Mouse (Mus musculus) ES-E14 (cell line): ENCODE results near the gene H2-DMb2. TPM values are rescaled to one million over a fixed set of nuclear protein-coding genes. Genes with fewer than 3 reads are reported as not detected.

ENCODE experiments used
- DNase-seq: peaks from one replicate; pipeline ENCODE4 v3.0.0-alpha.2; 2013; ENCODE audit warnings: low read depth, low spot score
- H3K27ac ChIP-seq: 2 replicates; pipeline ENCODE4 v1.5.1; 2012; ENCODE audit warnings: low read depth, mild to moderate bottlenecking, low read length, moderate library complexity, mixed read lengths; ENCODE audit not compliant: poor library complexity, insufficient read depth, severe bottlenecking
- H3K36me3 ChIP-seq: 2 replicates; pipeline ENCODE4 v1.6.1; 2012; ENCODE audit warnings: mild to moderate bottlenecking, low read length, moderate library complexity, mixed read lengths; ENCODE audit not compliant: control insufficient read depth, poor library complexity, insufficient read depth, severe bottlenecking
- H3K4me1 ChIP-seq, 2 experiments: fragments of 150-350 bp in 1 of 2; sonication (generic) in 1 of 2; 2 replicates each; pipeline ENCODE4 v1.6.1; 2012; ENCODE audit warnings: low read length in 2 of 2, mild to moderate bottlenecking in 1 of 2, mixed read lengths in 1 of 2; ENCODE audit not compliant: control insufficient read depth in 2 of 2, insufficient read depth in 2 of 2, poor library complexity in 1 of 2
- H3K4me3 ChIP-seq, 2 experiments: fragments of 150-350 bp in 1 of 2; sonication (generic) in 1 of 2; 2 replicates each; pipeline ENCODE4 v1.5.1; 2012; ENCODE audit warnings: low read length in 2 of 2, low read depth in 1 of 2, mild to moderate bottlenecking in 1 of 2, mixed read lengths in 1 of 2; ENCODE audit not compliant: insufficient read depth in 1 of 2, poor library complexity in 1 of 2, severe bottlenecking in 1 of 2
- H3K9ac ChIP-seq: 2 replicates; pipeline ENCODE4 v1.6.1; 2012; ENCODE audit warnings: low read depth, mild to moderate bottlenecking, low read length, mixed read lengths; ENCODE audit not compliant: poor library complexity, insufficient read depth, severe bottlenecking
- H3K9me3 ChIP-seq: fragments of 150-350 bp; sonication (generic); 2 replicates; pipeline ENCODE4 v1.6.1; 2012; ENCODE audit warnings: low read depth, mild to moderate bottlenecking, low read length; ENCODE audit not compliant: control insufficient read depth, insufficient read depth
- CHD2 ChIP-seq: IDR thresholded peaks from 2 replicates; pipeline ENCODE4 v1.6.1; 2014; ENCODE audit warnings: mild to moderate bottlenecking, low read depth, low read length, inconsistent platforms
- HCFC1 ChIP-seq: IDR thresholded peaks from 2 replicates; pipeline ENCODE4 v1.6.1; 2012; ENCODE audit warnings: low read length, inconsistent platforms, borderline replicate concordance; ENCODE audit not compliant: insufficient read depth
- MAFK ChIP-seq: IDR thresholded peaks from 2 replicates; pipeline ENCODE4 v1.6.1; 2014; ENCODE audit warnings: mild to moderate bottlenecking, low read depth, low read length, inconsistent platforms; ENCODE audit not compliant: insufficient read depth
- ZC3H11A ChIP-seq: IDR thresholded peaks from 2 replicates; pipeline ENCODE4 v1.6.1; 2012; ENCODE audit warnings: low read depth, mild to moderate bottlenecking, inconsistent platforms, low read length, borderline replicate concordance
- ZNF384 ChIP-seq: IDR thresholded peaks from 2 replicates; pipeline ENCODE4 v1.6.1; 2012; ENCODE audit warnings: low read depth, low read length, inconsistent platforms
- in situ Hi-C, 2 experiments: fragments of 600-800 bp; cut with MboI; formaldehyde crosslinking; loops; one replicate each; pipeline ENCODE4 v1.15.1; 2025; ENCODE audit warnings: low sequenced_read_pairs in 2 of 2, inconsistent platforms in 1 of 2; ENCODE audit not compliant: unreplicated experiment in 2 of 2
- total RNA-seq: library from RNA; depleted of rRNA; stranded (reverse); fragments of 300-350 nt; gene quantifications from 2 replicates; pipeline ENCODE4 v1.2.3, GENCODE M21; 2012; rRNA removed

The H2-DMb2 gene
- total RNA-seq, 1 experiment, result 0.31 TPM

DNA sequence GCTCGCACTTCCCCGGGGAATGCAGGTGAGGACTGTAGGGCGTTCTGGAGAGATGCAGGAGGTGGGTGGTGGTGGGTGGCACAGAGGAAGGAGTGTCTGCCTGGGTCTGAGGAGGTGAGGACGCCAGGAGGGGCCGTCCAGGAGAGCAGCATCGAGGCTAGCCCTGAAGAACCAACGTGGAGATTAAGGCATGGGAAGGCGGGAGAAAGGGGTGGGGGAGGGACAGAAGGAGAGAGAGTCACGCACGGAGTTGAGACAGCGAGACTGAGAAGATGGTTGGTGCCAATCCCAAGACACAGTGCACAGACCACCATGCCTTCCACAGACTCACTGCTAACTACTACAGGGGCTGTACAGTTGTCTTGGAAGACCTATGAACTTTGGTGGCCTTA lies 55.4 kb downstream of the H2-DMb2 start:
- H3K27ac ChIP-seq, result no peak overlapping the region
- peaks cover 0 to 6% of the 10 kb centered on the region in 2 experiments; a peak in 1 of 4 replicates for H3K4me1 ChIP-seq
- TF ChIP-seq ZC3H11A (no peak), MAFK (no peak), HCFC1 (no peak), ZNF384 (no peak), CHD2 (no peak)
- H3K9ac ChIP-seq, result peak overlapping the region; percentile 62; the same call in 1 of the 2 replicates
- DNase-seq, result no peak
- H3K9me3 ChIP-seq, result no peaks in the 10 kb centered on the region
- in situ Hi-C loops, result no loop called here
- peak overlapping the region; percentile 54 to 58; a peak in 3 of 4 replicates for H3K4me3 ChIP-seq
- H3K36me3 ChIP-seq, result no peaks in the 10 kb centered on the region

DNA sequence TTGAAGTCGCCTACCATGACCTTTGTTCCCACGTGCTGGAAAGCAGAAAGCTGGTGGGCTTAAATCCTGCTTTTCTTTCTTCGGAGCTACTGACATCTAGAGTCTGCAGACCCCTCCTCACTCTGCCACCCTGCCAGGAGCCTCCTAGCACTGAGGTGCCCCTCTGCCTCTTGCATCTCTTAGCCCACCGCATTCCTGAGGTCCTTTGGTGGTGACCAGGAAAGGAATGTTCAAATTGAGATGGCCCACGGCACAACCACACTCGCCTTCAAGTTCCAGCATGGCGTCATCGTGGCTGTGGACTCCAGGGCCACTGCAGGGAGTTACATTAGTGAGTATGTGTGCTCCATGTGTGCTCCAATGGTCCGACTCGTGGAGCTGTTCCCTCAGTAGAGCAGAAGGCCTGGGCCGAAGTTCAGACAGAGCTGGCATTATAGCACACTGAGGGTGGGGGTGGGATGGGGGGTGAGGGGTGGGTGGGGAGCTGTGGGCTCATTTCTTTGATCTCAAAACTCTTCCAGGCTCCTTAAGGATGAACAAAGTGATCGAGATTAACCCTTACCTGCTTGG lies 56.0 kb downstream of the H2-DMb2 start:
- no peak for DNase-seq
- in situ Hi-C loops, result no loop called here
- no peaks in the 10 kb centered on the region for H3K36me3 ChIP-seq
- no peak overlapping the region for H3K4me3 ChIP-seq
- no peaks in the 10 kb centered on the region for H3K9me3 ChIP-seq
- H3K27ac ChIP-seq, result no peak overlapping the region
- TF ChIP-seq ZC3H11A, result no peak
- TF ChIP-seq CHD2, result no peak
- TF ChIP-seq MAFK, result no peak
- no peak for TF ChIP-seq HCFC1
- no peak for TF ChIP-seq ZNF384
- H3K9ac ChIP-seq, result no peak overlapping the region
- peaks cover 0 to 8% of the 10 kb centered on the region in 2 experiments; a peak in 1 of 4 replicates for H3K4me1 ChIP-seq

DNA sequence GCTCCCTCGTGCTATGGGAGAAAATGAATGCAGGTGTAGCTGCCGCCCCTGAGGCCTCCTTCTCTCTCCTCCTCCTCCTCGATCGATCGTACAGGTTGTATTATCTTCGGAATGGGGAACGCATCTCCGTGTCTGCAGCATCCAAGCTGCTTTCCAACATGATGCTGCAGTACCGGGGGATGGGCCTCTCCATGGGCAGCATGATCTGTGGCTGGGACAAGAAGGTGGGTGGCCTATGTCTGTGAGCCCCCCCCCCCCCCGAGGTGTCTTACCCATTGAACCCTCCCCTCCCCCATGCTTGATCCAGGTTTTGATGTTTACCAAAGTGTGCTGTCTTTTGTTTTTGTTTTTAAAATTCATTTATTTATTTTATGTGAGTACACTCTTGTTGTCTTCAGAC lies 56.9 kb downstream of the H2-DMb2 start:
- Histone ChIP-seq H3K4me1 (peaks cover 0 to 8% of the 10 kb centered on the region in 2 experiments; a peak in 1 of 4 replicates), H3K27ac (no peak overlapping the region), H3K9me3 (no peaks in the 10 kb centered on the region), H3K36me3 (no peaks in the 10 kb centered on the region), H3K4me3 (no peak overlapping the region), H3K9ac (no peak overlapping the region)
- no peak for DNase-seq
- TF ChIP-seq ZNF384 (no peak), ZC3H11A (no peak), MAFK (no peak), HCFC1 (no peak), CHD2 (no peak)
- in situ Hi-C loops, result no loop called here

DNA sequence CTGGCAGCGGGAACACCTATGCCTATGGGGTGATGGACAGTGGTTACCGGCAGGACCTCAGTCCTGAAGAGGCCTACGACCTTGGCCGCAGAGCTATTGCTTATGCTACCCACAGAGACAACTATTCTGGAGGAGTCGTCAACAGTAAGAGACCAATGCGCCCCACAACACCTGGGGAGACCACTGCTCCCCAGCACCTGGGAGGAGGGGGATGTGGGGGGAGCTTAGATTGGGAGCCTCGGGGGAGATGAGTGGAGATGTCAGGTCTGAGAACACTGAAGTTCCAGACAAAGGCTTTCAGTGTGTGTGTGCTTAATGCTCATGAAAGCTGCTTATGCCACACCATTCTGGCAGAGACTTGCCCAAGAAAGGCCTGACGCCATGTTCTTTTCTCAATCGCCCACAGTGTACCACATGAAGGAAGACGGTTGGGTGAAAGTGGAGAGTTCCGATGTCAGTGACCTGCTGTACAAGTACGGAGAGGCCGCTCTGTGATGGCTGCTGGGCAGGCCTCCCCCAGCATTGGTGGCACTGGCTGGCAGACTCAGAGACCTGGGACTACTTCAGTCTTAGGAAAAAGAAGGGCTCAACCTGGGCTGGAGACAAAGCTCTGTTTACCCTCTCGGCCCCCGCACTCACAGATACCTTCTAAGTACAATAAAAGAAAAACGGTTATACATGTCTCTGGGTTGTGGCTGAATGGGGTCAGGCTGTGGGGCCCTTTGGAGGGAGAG lies 57.8 kb downstream of the H2-DMb2 start:
- no peaks in the 10 kb centered on the region for H3K9me3 ChIP-seq
- TF ChIP-seq MAFK, result no peak
- TF ChIP-seq ZNF384, result no peak
- TF ChIP-seq HCFC1, result no peak
- no peak for TF ChIP-seq CHD2
- in situ Hi-C loops, result no loop called here
- H3K9ac ChIP-seq, result no peak overlapping the region
- H3K36me3 ChIP-seq, result no peaks in the 10 kb centered on the region
- no peak overlapping the region for H3K27ac ChIP-seq
- peaks cover 0 to 12% of the 10 kb centered on the region in 2 experiments; a peak in 1 of 4 replicates for H3K4me1 ChIP-seq
- DNase-seq, result no peak
- H3K4me3 ChIP-seq, result no peak overlapping the region

Other genes starting within 250 kb of the H2-DMb2 start
- gene Platr17, start 238.2 kb upstream of the H2-DMb2 start, total RNA-seq, result 33.2 and 46.0 TPM in 2 replicates
- 67.3 and 73.7 TPM in 2 replicates for gene Daxx, start 233.9 kb upstream of the H2-DMb2 start, total RNA-seq
- 39.4 and 64.9 TPM in 2 replicates for gene Tapbp, start 227.4 kb upstream of the H2-DMb2 start, total RNA-seq
- gene Zbtb22, start 227.4 kb upstream of the H2-DMb2 start, total RNA-seq, result 32.8 and 34.8 TPM in 2 replicates
- 65.8 and 129 TPM in 2 replicates for gene Rgl2, start 213.8 kb upstream of the H2-DMb2 start, total RNA-seq
- 175 and 201 TPM in 2 replicates for gene Pfdn6, start 203.0 kb upstream of the H2-DMb2 start, total RNA-seq
- 65.6 and 78.2 TPM in 2 replicates for gene Wdr46, start 202.6 kb upstream of the H2-DMb2 start, total RNA-seq
- gene B3galt4, start 191.8 kb upstream of the H2-DMb2 start, total RNA-seq, result 10.3 and 15.3 TPM in 2 replicates
- gene Vps52, start 187.5 kb upstream of the H2-DMb2 start, total RNA-seq, result 23.2 and 24.8 TPM in 2 replicates
- gene Rps18, start 187.3 kb upstream of the H2-DMb2 start, total RNA-seq, result 4,706 and 5,724 TPM in 2 replicates
- 69.5 and 155 TPM in 2 replicates for gene H2-K1, start 143.0 kb upstream of the H2-DMb2 start, total RNA-seq
- 5.6 and 8.9 TPM in 2 replicates for gene Ring1, start 118.6 kb upstream of the H2-DMb2 start, total RNA-seq
- gene H2-Ke6, start 115.2 kb upstream of the H2-DMb2 start, total RNA-seq, result 15.5 and 27.7 TPM in 2 replicates
- 253 and 394 TPM in 2 replicates for gene Slc39a7, start 111.6 kb upstream of the H2-DMb2 start, total RNA-seq
- 52.4 and 79.2 TPM in 2 replicates for gene Rxrb, start 111.5 kb upstream of the H2-DMb2 start, total RNA-seq
- gene Col11a2, start 103.9 kb upstream of the H2-DMb2 start, total RNA-seq, result 1.3 and 1.4 TPM in 2 replicates
- 0.54 TPM in 1 of 2 replicates, not detected in the other for gene H2-Oa, start 51.0 kb upstream of the H2-DMb2 start, total RNA-seq
- gene H2-DMa, start 23.8 kb upstream of the H2-DMb2 start, total RNA-seq, result 18.5 and 24.5 TPM in 2 replicates
- gene Brd2, start 20.7 kb upstream of the H2-DMb2 start, total RNA-seq, result 257 and 321 TPM in 2 replicates
- gene H2-DMb1, start 9.8 kb downstream of the H2-DMb2 start, total RNA-seq, result 3.1 and 5.0 TPM in 2 replicates
- 13.9 and 23.1 TPM in 2 replicates for gene Tap1, start 44.2 kb downstream of the H2-DMb2 start, total RNA-seq
- 3.8 and 4.1 TPM in 2 replicates for gene Psmb9, start 44.5 kb downstream of the H2-DMb2 start, total RNA-seq
- 3.2 and 7.4 TPM in 2 replicates for gene Psmb8, start 54.4 kb downstream of the H2-DMb2 start, total RNA-seq
- 4.0 and 5.1 TPM in 2 replicates for gene Tap2, start 60.2 kb downstream of the H2-DMb2 start, total RNA-seq
- not detected in 2 replicates for gene H2-Ob, start 95.6 kb downstream of the H2-DMb2 start, total RNA-seq
- 1.9 and 2.9 TPM in 2 replicates for gene H2-Ab1, start 114.4 kb downstream of the H2-DMb2 start, total RNA-seq
- gene H2-Aa, start 144.5 kb downstream of the H2-DMb2 start, total RNA-seq, result 0.48 and 1.6 TPM in 2 replicates
- gene H2-Eb1, start 162.6 kb downstream of the H2-DMb2 start, total RNA-seq, result 3.4 and 5.7 TPM in 2 replicates
- gene H2-Eb2, start 182.4 kb downstream of the H2-DMb2 start, total RNA-seq, result not detected in 2 replicates
- gene Btnl2, start 211.5 kb downstream of the H2-DMb2 start, total RNA-seq, result not detected in 2 replicates
- gene Btnl1, start 233.8 kb downstream of the H2-DMb2 start, total RNA-seq, result not detected in 2 replicates